Mouse (Mus musculus): ENCODE results near the gene Platr17.
A peak's percentile ranks its signal among the peaks of the same experiment; 100 is the strongest.
"Not testable (repeated sequence)": the region's sequence is repeated elsewhere in the genome, so short reads cannot be mapped to it uniquely, and the experiment has no call there.

Platr17 gene

DNA sequence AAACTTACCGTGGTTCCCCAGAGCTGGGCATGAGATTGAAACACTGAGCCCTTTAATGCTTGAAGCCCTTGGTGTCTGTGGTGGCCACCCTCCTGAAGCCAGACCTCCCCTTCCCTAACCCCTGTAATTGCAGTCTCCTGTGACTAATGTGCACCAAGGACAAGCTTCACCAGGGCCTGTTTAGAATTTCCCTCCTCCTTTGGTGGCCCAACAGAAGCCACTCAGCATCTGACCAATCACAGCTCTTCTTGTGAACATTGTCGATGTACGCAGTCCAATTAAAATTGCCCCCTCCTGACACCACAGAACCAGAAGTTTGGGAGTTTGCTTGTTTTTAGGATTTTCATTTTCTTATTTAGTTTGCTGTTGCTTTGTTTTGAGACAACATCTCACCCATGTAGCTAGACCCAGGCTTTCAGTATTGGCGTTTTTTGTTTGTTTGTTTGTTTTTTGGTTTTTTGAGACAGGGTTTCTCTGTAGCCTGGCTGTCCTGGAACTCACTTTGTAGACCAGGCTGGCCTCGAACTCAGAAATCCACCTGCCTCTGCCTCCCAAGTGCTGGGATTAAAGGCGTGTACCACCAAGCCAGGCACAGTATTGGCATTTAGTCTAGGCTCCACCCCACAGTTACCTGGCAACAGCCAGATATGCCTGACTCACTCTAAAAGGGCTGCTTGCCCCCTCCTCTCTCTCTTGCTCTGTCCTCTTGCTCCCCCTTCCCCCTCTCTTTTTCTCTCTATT lies 854 bp upstream of the Platr17 start:
- DNase-seq, result not testable (repeated sequence)

GRCm38 (mm10) chr17:33908331-33909076 lies 3.6 kb downstream of the Platr17 start:
- peak; percentile 73 for DNase-seq

GRCm38 (mm10) chr17:33909077-33909868 lies 4.3 kb downstream of the Platr17 start, which contains the start of gene Daxx:
Gene Daxx, plus strand, starts transcription at chr17:33909414.
- peak; percentile 98 for DNase-seq

DNA sequence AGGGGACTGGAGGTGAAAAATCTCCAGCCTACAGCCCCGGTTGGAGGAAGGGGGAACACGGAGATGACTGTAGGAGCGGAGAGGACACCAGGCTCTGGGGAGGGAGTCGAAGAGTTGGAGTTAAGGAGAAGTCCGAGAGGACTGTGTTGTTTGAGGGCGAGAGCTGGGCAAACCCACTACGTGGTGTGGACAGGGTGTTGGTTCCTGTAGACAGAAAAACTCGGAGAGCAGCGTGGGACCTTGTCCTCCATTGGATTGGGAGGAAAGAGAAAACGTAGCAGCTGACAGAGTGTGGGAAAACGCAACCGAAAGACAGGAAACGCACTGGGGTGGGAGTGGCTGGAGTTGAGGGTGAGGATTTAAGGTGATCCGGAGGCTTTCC lies 4.9 kb downstream of the Platr17 start:
- no peak for DNase-seq

DNA sequence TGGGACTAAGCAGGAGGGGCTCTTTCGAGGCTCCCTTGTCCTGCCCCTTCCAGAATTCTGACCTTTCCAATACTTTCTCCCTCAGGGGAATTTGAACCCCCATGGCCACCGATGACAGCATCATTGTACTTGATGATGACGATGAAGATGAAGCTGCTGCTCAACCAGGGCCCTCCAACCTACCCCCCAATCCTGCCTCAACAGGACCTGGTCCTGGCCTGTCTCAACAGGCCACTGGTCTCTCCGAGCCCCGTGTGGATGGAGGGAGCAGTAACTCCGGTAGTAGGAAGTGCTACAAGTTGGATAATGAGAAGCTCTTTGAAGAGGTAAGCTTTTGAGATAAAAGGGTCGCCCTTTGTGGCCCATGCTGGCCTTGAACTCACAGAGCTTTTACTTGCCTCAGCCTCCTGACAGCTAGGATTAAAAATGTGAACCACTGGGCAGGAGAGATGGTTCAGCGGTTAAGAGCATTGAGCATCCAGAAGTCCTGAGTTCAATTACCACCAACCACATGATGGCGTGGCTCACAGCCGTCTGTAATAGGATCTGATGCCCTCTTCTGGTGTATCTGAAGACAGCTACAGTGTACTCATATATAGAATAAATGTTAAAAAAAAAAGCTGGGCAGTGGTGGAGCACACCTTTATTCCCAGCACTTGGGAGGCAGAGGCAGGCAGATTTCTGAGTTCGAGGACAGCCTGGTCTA lies 5.6 kb downstream of the Platr17 start:
- no peak for DNase-seq

DNA sequence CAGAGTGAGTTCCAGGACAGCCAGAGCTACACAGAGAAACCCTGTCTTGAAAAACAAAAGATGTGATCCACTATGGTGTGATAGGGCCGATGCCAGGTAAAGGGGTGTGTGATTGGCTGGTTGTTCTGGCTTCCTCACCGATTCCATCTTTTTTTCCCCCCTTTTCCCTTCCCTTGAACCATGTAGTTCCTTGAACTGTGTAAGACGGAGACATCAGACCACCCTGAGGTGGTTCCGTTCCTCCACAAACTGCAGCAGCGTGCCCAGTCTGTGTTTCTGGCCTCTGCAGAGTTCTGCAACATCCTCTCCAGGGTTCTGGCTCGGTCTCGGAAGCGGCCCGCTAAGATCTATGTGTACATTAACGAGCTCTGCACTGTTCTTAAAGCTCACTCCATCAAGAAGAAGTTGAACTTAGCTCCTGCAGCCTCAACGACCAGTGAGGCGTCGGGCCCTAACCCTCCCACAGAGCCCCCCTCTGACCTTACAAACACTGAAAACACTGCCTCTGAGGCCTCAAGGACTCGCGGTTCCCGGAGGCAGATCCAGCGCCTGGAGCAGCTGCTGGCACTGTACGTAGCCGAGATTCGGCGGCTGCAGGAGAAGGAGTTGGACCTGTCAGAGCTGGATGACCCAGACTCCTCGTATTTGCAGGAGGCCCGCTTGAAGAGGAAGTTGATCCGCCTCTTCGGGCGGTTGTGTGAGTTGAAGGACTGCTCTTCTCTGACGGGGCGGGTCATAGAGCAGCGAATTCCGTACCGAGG lies 6.3 kb downstream of the Platr17 start:
- no peak for DNase-seq

GRCm38 (mm10) chr17:33911813-33912414 lies 7.0 kb downstream of the Platr17 start:
- DNase-seq, result no peak

DNA sequence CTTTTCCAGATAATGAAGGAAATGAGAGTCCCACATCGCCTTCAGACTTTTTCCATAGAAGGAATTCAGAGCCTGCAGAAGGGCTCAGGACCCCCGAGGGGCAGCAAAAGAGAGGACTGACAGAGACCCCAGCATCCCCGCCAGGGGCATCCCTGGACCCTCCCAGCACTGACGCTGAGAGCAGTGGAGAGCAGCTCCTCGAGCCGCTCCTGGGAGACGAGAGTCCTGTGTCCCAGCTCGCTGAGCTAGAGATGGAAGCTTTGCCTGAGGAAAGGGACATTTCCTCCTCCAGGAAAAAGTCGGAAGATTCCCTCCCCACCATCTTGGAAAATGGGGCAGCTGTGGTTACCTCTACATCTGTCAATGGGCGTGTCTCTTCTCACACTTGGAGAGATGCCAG lies 8.3 kb downstream of the Platr17 start:
- no peak for DNase-seq

DNA sequence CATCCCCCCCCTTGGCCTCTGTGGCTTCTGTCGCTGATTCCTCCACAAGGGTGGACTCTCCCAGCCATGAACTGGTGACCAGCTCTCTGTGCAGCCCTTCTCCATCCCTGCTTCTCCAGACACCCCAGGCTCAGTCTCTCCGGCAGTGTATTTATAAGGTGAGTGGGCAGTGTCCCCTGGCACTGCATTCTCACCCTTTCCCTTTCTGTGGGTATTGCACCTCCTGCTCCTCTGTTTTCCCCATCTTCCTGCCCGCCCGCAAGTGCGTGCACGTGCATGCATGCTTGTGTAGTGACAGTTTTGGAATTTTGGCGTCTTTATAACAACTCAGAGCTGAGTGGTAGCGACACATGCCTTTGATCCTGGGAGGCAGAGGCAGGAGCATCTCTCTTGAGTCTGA lies 9.0 kb downstream of the Platr17 start:
- DNase-seq, result no peak

GRCm38 (mm10) chr17:33914969-33915391 lies 10.0 kb downstream of the Platr17 start:
- no peak for DNase-seq

DNA sequence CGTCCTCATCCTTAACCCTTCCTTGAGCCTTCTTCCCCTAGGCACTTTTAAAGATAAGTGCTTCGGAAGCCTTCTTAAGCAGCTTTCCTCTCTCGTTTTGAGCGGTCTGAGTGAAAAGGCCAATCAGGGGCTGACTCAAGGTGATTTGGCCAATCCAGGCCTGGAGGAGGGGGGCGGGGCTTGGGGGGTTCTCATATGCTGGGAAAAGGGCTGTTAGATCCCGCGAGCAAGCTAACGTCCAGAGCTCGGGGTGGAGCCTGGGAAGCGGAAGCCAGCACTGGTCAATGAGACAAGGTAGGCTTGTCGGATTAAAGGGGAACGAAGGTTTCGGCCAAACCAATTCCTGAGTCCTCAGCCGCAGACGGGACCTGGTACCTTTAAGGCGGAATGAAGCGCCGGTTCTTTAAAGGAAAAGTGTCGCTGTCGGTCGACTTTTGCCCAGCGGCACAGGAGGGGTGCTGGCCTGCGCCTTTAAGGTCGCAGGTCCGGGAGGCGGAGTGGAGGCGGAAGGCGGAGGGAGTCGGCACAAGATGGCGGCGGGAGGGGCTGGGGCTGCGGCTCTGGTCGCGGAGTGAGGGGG lies 10.8 kb downstream of the Platr17 start, which contains the start of the genes Tapbp and Zbtb22:
Gene Tapbp, plus strand, starts transcription at position 229 of the 580 bp plus-strand sequence.
Gene Zbtb22, plus strand, starts transcription at position 234 of the 580 bp plus-strand sequence.
- peak; percentile 93 for DNase-seq

DNA sequence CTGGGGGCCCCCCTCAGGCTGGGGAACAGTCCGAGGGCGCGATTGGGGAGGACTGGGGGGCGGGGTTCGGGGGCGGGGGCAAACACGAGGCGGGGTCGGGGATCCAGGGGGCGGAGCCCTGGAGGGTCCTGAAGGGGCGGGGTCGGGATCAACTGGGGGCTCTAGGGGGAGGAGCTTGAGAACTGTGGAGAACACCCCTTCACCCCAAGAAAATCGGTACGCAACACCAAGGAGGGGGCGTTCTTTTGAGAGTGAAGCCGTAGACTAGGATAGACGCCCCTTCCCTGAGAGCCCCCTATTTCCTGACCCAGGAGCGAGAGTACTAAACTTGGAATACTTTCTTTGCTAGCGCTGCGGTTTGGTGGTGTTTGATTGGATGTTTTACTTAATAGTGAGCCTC lies 11.4 kb downstream of the Platr17 start:
- no peak for DNase-seq

- DNase-seq, result no peak
These were observed 12.1 kb downstream of the Platr17 start for GRCm38 (mm10) chr17:33916847-33917655.

DNA sequence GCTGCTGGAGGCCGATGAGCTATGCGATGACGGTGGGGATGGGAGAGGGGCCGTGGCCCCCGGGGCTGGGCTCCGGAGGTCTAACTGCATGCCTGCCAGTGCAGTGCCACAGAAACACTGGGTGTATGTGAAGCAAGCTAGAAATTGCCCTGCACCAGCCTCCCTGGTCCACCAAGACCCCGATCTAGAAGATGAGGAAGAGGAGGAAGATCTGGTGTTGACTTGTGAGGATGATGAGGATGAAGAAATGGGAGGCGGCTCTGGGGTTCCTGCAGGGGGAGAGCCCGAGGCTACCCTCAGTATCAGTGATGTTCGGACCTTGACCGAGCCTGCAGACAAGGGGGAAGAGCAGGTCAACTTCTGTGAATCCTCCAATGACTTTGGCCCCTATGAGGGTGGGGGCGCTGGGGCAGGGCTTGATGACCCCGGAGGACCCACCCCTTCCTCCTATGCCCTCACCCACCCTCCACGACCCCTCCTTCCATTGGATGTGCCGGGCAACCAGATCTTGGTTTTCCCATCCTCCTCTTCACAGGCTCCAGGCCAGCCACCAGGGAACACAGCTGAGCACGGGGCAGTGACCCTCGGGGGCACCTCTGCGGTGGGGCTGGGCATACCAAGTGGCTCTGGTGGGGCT lies 12.8 kb downstream of the Platr17 start:
- DNase-seq, result no peak

DNA sequence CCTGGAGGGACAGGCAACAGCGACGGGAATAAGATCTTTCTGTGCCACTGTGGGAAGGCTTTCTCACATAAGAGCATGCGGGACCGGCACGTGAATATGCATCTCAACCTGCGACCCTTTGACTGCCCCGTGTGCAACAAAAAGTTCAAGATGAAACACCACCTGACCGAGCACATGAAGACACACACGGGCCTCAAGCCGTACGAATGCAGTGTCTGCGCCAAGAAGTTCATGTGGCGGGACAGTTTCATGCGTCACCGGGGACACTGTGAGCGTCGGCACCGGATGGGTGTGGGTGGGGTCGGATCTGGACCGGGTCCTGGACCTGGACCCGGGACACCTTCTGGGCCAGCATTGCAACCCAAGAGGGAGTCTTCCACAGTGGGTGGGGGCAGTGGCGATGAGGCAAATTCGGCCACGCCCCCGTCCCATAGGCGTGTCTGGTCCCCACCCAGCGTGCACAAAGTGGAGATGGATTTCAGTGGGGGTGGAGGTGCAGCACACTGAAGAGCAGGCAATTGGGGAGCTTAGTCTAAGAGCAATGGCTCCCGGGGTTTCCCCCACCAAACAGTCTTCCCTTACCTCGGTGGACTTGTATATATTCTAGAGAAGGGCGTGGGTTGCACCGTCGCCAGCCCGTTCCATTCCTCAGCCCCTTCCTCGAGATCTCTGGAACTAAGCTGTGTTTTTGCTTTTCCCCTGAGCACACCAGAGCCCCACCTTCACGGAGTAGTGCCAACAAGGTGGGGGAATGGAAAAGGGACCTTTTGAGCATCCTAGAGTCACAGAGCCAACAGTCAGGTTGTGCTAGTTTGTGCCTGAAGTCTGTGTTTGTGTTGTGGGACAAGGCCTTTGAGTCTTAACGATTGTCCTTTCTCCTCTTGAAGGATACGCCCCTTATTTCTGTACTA lies 13.6 kb downstream of the Platr17 start:
- no peak for DNase-seq

DNA sequence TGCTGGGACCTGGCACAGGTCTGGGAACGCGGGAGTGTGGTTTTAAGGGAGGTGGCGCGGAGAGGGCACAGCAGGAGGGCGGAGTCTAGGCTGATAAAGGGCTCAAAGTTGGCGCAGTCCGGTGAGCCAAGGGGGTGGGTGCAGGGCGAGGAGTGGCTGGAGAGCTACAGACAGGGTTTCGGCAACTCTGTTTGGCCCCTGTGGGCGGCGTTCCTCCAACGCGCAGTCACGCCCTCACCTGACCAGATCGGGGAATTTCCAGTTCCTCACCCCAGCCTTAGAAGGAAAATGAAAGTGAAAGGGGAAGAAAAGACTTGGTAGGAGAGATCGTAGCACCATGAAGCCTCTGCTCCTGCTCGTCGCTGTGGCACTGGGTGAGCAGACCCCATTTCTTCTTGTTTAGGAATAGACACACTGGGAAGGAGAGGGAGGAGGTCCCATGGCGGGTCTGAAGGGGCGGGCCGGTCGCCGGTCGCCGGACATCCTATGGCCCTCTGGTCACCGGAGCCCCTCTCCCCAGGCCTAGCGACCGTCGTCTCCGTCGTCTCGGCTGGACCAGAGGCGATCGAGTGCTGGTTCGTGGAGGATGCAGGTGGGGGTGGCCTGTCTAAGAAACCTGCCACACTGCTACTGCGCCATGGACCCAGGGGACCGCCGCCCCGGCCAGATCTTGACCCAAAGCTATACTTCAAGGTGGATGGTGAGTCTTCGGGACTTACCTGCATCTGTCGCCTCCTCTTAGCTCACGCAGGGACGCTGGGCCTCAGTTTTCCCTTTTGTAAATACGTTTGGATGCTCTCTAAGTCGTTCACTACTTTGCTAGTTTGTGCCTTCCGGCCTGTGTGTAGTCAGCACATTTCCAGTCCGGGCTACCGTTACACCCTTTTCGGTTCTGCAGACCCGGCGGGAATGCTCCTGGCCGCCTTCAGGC lies 14.7 kb downstream of the Platr17 start:
- DNase-seq, result peak; percentile 48

Data from right cerebral cortex, postnatal 14 days (tissue).